Mouse (Mus musculus): ENCODE data around the gene Madcam1. TPM values are rescaled to one million over a fixed set of nuclear protein-coding genes. Genes with fewer than 3 reads are reported as not detected.

The Madcam1 gene
- polyA plus RNA-seq (2016; fragmentation: Nextera tagmentation; extraction: Ambion mirVana) = 0.38 and 1.3 TPM in 2 replicates

GRCm38 (mm10) chr10:79664131-79664665 is at the start of gene Madcam1:
Gene Madcam1, plus strand, starts transcription at chr10:79664559.
- Histone ChIP-seq H3K36me3 (no peaks in the 10 kb centered on the region), H3K9me3 (no peaks in the 10 kb centered on the region), H3K27me3 (ENCODE audit: insufficient read depth, poor library complexity, severe bottlenecking) (peaks cover 16% of the 10 kb centered on the region), H3K4me1 (peaks cover 15% of the 10 kb centered on the region), H3K4me3 (no peak within 1 kb of the TSS), H3K27ac (no peak within 1 kb of the TSS)
- 14% methylated on average over 13 of the region's 13 CpGs for WGBS
- peak; percentile 90 for DNase-seq (ENCODE audit: low spot score)

GRCm38 (mm10) chr10:79615860-79616259 is 48.5 kb upstream of the Madcam1 start:
- Histone ChIP-seq H3K27me3 (ENCODE audit: insufficient read depth, poor library complexity, severe bottlenecking) (peaks cover 47% of the 10 kb centered on the region), H3K9me3 (no peaks in the 10 kb centered on the region), H3K36me3 (no peaks in the 10 kb centered on the region), H3K4me3 (no peak overlapping the region), H3K27ac (no peak overlapping the region), H3K4me1 (peaks cover 29% of the 10 kb centered on the region)
- 10% methylated on average over 8 of the region's 8 CpGs for WGBS
- no peak for DNase-seq (ENCODE audit: low spot score)

GRCm38 (mm10) chr10:79616376-79616775 is 48.0 kb upstream of the Madcam1 start:
- H3K4me3 ChIP-seq = no peak overlapping the region
- no peak overlapping the region for H3K27ac ChIP-seq
- DNase-seq (ENCODE audit: low spot score) = no peak
- no peaks in the 10 kb centered on the region for H3K36me3 ChIP-seq
- no peaks in the 10 kb centered on the region for H3K9me3 ChIP-seq
- 84% methylated on average over 5 of the region's 5 CpGs for WGBS
- H3K27me3 ChIP-seq (ENCODE audit: insufficient read depth, poor library complexity, severe bottlenecking) = peaks cover 42% of the 10 kb centered on the region
- H3K4me1 ChIP-seq = peaks cover 29% of the 10 kb centered on the region

- Histone ChIP-seq H3K9me3 (no peaks in the 10 kb centered on the region), H3K27me3 (ENCODE audit: insufficient read depth, poor library complexity, severe bottlenecking) (0 out of 2 replicates have a peak, but pooled peaks cover 24% of the 10 kb centered on the region), H3K4me1 (no peaks in the 10 kb centered on the region), H3K36me3 (no peaks in the 10 kb centered on the region), H3K4me3 (no peak overlapping the region), H3K27ac (no peak overlapping the region)
- DNase-seq (ENCODE audit: low spot score) = no peak
- WGBS = 74% methylated on average over 12 of the region's 12 CpGs
These were observed 40.4 kb upstream of the Madcam1 start for GRCm38 (mm10) chr10:79623950-79624349.

GRCm38 (mm10) chr10:79625398-79625797 is 39.0 kb upstream of the Madcam1 start:
- no peaks in the 10 kb centered on the region for H3K4me1 ChIP-seq

GRCm38 (mm10) chr10:79626156-79626555 is 38.2 kb upstream of the Madcam1 start:
- no peaks in the 10 kb centered on the region for H3K9me3 ChIP-seq
- DNase-seq (ENCODE audit: low spot score) = no peak
- H3K27ac ChIP-seq = no peak overlapping the region
- no peaks in the 10 kb centered on the region for H3K36me3 ChIP-seq
- no peak overlapping the region for H3K4me3 ChIP-seq
- 0 out of 2 replicates have a peak, but pooled peaks cover 27% of the 10 kb centered on the region for H3K27me3 ChIP-seq (ENCODE audit: insufficient read depth, poor library complexity, severe bottlenecking)
- 84% methylated on average over 10 of the region's 10 CpGs for WGBS
- no peaks in the 10 kb centered on the region for H3K4me1 ChIP-seq

More at GRCm38 (mm10) chr10:79625398-79625797, 39.0 kb upstream of the Madcam1 start:
- H3K27ac ChIP-seq = no peak overlapping the region
- no peaks in the 10 kb centered on the region for H3K9me3 ChIP-seq
- DNase-seq (ENCODE audit: low spot score) = no peak
- WGBS = 76% methylated on average over 9 of the region's 9 CpGs
- H3K27me3 ChIP-seq (ENCODE audit: insufficient read depth, poor library complexity, severe bottlenecking) = 0 out of 2 replicates have a peak, but pooled peaks cover 29% of the 10 kb centered on the region
- no peak overlapping the region for H3K4me3 ChIP-seq
- no peaks in the 10 kb centered on the region for H3K36me3 ChIP-seq

GRCm38 (mm10) chr10:79628377-79628776 is 36.0 kb upstream of the Madcam1 start:
- H3K27ac ChIP-seq = no peak overlapping the region
- H3K4me1 ChIP-seq = peaks cover 3% of the 10 kb centered on the region; the same call in 1 of the 2 replicates
- WGBS = 80% methylated on average over 5 of the region's 5 CpGs
- DNase-seq (ENCODE audit: low spot score) = no peak
- 0 out of 2 replicates have a peak, but pooled peaks cover 27% of the 10 kb centered on the region for H3K27me3 ChIP-seq (ENCODE audit: insufficient read depth, poor library complexity, severe bottlenecking)
- H3K4me3 ChIP-seq = no peak overlapping the region
- no peaks in the 10 kb centered on the region for H3K9me3 ChIP-seq
- no peaks in the 10 kb centered on the region for H3K36me3 ChIP-seq

- DNase-seq (ENCODE audit: low spot score) = no peak
- Histone ChIP-seq H3K36me3 (no peaks in the 10 kb centered on the region), H3K4me1 (peaks cover 14% of the 10 kb centered on the region), H3K27ac (no peak overlapping the region), H3K9me3 (no peaks in the 10 kb centered on the region), H3K27me3 (ENCODE audit: insufficient read depth, poor library complexity, severe bottlenecking) (peaks cover 18% of the 10 kb centered on the region; the same call in 1 of the 2 replicates), H3K4me3 (no peak overlapping the region)
- WGBS = 80% methylated on average over 4 of the region's 4 CpGs
These were observed 32.9 kb upstream of the Madcam1 start for GRCm38 (mm10) chr10:79631432-79631831.

- WGBS = 76% methylated on average over 17 of the region's 17 CpGs
- Histone ChIP-seq H3K9me3 (no peaks in the 10 kb centered on the region), H3K4me1 (peaks cover 28% of the 10 kb centered on the region), H3K36me3 (no peaks in the 10 kb centered on the region), H3K27me3 (ENCODE audit: insufficient read depth, poor library complexity, severe bottlenecking) (peaks cover 30% of the 10 kb centered on the region), H3K4me3 (no peak overlapping the region), H3K27ac (no peak overlapping the region)
- no peak for DNase-seq (ENCODE audit: low spot score)
These were observed 31.2 kb upstream of the Madcam1 start for GRCm38 (mm10) chr10:79633006-79633777.

- DNase-seq (ENCODE audit: low spot score) = no peak
- 81% methylated on average over 8 of the region's 8 CpGs for WGBS
- H3K4me3 ChIP-seq = no peak overlapping the region
These were observed 28.1 kb upstream of the Madcam1 start for GRCm38 (mm10) chr10:79636287-79636686.

GRCm38 (mm10) chr10:79637128-79638110 is 26.9 kb upstream of the Madcam1 start, which contains the start of gene Shc2:
Gene Shc2, minus strand, starts transcription at chr10:79637918.
- Histone ChIP-seq H3K36me3 (no peaks in the 10 kb centered on the region), H3K9me3 (no peaks in the 10 kb centered on the region), H3K4me1 (peaks cover 36% of the 10 kb centered on the region), H3K27ac (peak within 1 kb of the TSS; percentile 88), H3K4me3 (peak within 1 kb of the TSS; percentile 88), H3K27me3 (ENCODE audit: insufficient read depth, poor library complexity, severe bottlenecking) (peaks cover 48% of the 10 kb centered on the region)
- no peak for DNase-seq (ENCODE audit: low spot score)
- WGBS = under 1% methylated on average over 109 of the region's 116 CpGs

More at GRCm38 (mm10) chr10:79636287-79636686, 28.1 kb upstream of the Madcam1 start:
- no peak overlapping the region for H3K27ac ChIP-seq
- peaks cover 48% of the 10 kb centered on the region for H3K27me3 ChIP-seq (ENCODE audit: insufficient read depth, poor library complexity, severe bottlenecking)
- H3K4me1 ChIP-seq = peaks cover 36% of the 10 kb centered on the region
- H3K9me3 ChIP-seq = no peaks in the 10 kb centered on the region
- H3K36me3 ChIP-seq = no peaks in the 10 kb centered on the region

GRCm38 (mm10) chr10:79638486-79639204 is 25.7 kb upstream of the Madcam1 start:
- 7% methylated on average over 23 of the region's 23 CpGs for WGBS
- Histone ChIP-seq H3K27ac (no peak overlapping the region), H3K27me3 (ENCODE audit: insufficient read depth, poor library complexity, severe bottlenecking) (peaks cover 48% of the 10 kb centered on the region), H3K9me3 (no peaks in the 10 kb centered on the region), H3K4me1 (peaks cover 31% of the 10 kb centered on the region), H3K4me3 (peak overlapping the region; percentile 88; the same call in 1 of the 2 replicates), H3K36me3 (no peaks in the 10 kb centered on the region)
- no peak for DNase-seq (ENCODE audit: low spot score)

All from heart, embryonic 10.5 days (tissue).